Mouse (Mus musculus): ENCODE measurements around the gene Axl. TPM values are rescaled to one million over a fixed set of nuclear protein-coding genes. Genes with fewer than 3 reads are reported as not detected.

The Axl gene
- polyA plus RNA-seq, 1 experiment = 18.8 TPM

- no peak for DNase-seq (ENCODE audit: low read depth)
- TF ChIP-seq CTCF (IDR thresholded peaks at IDR 0.05; ENCODE audit: borderline replicate concordance, extremely low read depth, insufficient read depth, insufficient read length) = no peak
- no peak for TF ChIP-seq POLR2A (IDR thresholded peaks at IDR 0.05; ENCODE audit: borderline replicate concordance, extremely low read depth, insufficient read depth, insufficient read length, poor library complexity, severe bottlenecking)
These were observed 2.1 kb upstream of the Axl start for GRCm38 (mm10) chr7:25790615-25791014.

GRCm38 (mm10) chr7:25789129-25789440, 580 bp upstream of the Axl start:
- DNase-seq (ENCODE audit: low read depth) = no peak
- no peak for TF ChIP-seq POLR2A (IDR thresholded peaks at IDR 0.05; ENCODE audit: borderline replicate concordance, extremely low read depth, insufficient read depth, insufficient read length, poor library complexity, severe bottlenecking)
- TF ChIP-seq CTCF (IDR thresholded peaks at IDR 0.05; ENCODE audit: borderline replicate concordance, extremely low read depth, insufficient read depth, insufficient read length) = no peak

- TF ChIP-seq POLR2A (IDR thresholded peaks at IDR 0.05; ENCODE audit: borderline replicate concordance, extremely low read depth, insufficient read depth, insufficient read length, poor library complexity, severe bottlenecking) (no peak), CTCF (IDR thresholded peaks at IDR 0.05; ENCODE audit: borderline replicate concordance, extremely low read depth, insufficient read depth, insufficient read length) (no peak)
- peak; percentile 54 for DNase-seq (ENCODE audit: low read depth)
These were observed 867 bp downstream of the Axl start for GRCm38 (mm10) chr7:25787456-25788219.

- no peak for DNase-seq (ENCODE audit: low read depth)
- TF ChIP-seq POLR2A (IDR thresholded peaks at IDR 0.05; ENCODE audit: borderline replicate concordance, extremely low read depth, insufficient read depth, insufficient read length, poor library complexity, severe bottlenecking) = no peak
- TF ChIP-seq CTCF (IDR thresholded peaks at IDR 0.05; ENCODE audit: borderline replicate concordance, extremely low read depth, insufficient read depth, insufficient read length) = no peak
These were observed 1.5 kb downstream of the Axl start for GRCm38 (mm10) chr7:25786974-25787373.

- DNase-seq (ENCODE audit: low read depth) = no peak
- TF ChIP-seq CTCF (IDR thresholded peaks at IDR 0.05; ENCODE audit: borderline replicate concordance, extremely low read depth, insufficient read depth, insufficient read length) (no peak), POLR2A (IDR thresholded peaks at IDR 0.05; ENCODE audit: borderline replicate concordance, extremely low read depth, insufficient read depth, insufficient read length, poor library complexity, severe bottlenecking) (no peak)
These were observed 2.8 kb downstream of the Axl start for GRCm38 (mm10) chr7:25785752-25786151.

- TF ChIP-seq CTCF (IDR thresholded peaks at IDR 0.05; ENCODE audit: borderline replicate concordance, extremely low read depth, insufficient read depth, insufficient read length) (no peak), POLR2A (IDR thresholded peaks at IDR 0.05; ENCODE audit: borderline replicate concordance, extremely low read depth, insufficient read depth, insufficient read length, poor library complexity, severe bottlenecking) (no peak)
These were observed 3.7 kb downstream of the Axl start for GRCm38 (mm10) chr7:25784808-25785207.

GRCm38 (mm10) chr7:25783746-25784145, 4.8 kb downstream of the Axl start:
- TF ChIP-seq POLR2A (IDR thresholded peaks at IDR 0.05; ENCODE audit: borderline replicate concordance, extremely low read depth, insufficient read depth, insufficient read length, poor library complexity, severe bottlenecking) = no peak
- no peak for TF ChIP-seq CTCF (IDR thresholded peaks at IDR 0.05; ENCODE audit: borderline replicate concordance, extremely low read depth, insufficient read depth, insufficient read length)

More at GRCm38 (mm10) chr7:25784808-25785207, 3.7 kb downstream of the Axl start:
- DNase-seq (ENCODE audit: low read depth) = no peak

GRCm38 (mm10) chr7:25782744-25783143, 5.8 kb downstream of the Axl start:
- TF ChIP-seq POLR2A (IDR thresholded peaks at IDR 0.05; ENCODE audit: borderline replicate concordance, extremely low read depth, insufficient read depth, insufficient read length, poor library complexity, severe bottlenecking) (no peak), CTCF (IDR thresholded peaks at IDR 0.05; ENCODE audit: borderline replicate concordance, extremely low read depth, insufficient read depth, insufficient read length) (no peak)
- DNase-seq (ENCODE audit: low read depth) = peak; percentile 32

More at GRCm38 (mm10) chr7:25783746-25784145, 4.8 kb downstream of the Axl start:
- no peak for DNase-seq (ENCODE audit: low read depth)

GRCm38 (mm10) chr7:25781937-25782610, 6.4 kb downstream of the Axl start:
- TF ChIP-seq POLR2A (IDR thresholded peaks at IDR 0.05; ENCODE audit: borderline replicate concordance, extremely low read depth, insufficient read depth, insufficient read length, poor library complexity, severe bottlenecking) (no peak), CTCF (IDR thresholded peaks at IDR 0.05; ENCODE audit: borderline replicate concordance, extremely low read depth, insufficient read depth, insufficient read length) (no peak)

GRCm38 (mm10) chr7:25781321-25781936, 7.1 kb downstream of the Axl start:
- TF ChIP-seq POLR2A (IDR thresholded peaks at IDR 0.05; ENCODE audit: borderline replicate concordance, extremely low read depth, insufficient read depth, insufficient read length, poor library complexity, severe bottlenecking) = no peak
- no peak for TF ChIP-seq CTCF (IDR thresholded peaks at IDR 0.05; ENCODE audit: borderline replicate concordance, extremely low read depth, insufficient read depth, insufficient read length)
- peak; percentile 78 for DNase-seq (ENCODE audit: low read depth)

More at GRCm38 (mm10) chr7:25781937-25782610, 6.4 kb downstream of the Axl start:
- DNase-seq (ENCODE audit: low read depth) = peak; percentile 19

- DNase-seq (ENCODE audit: low read depth) = peak; percentile 11
- TF ChIP-seq CTCF (IDR thresholded peaks at IDR 0.05; ENCODE audit: borderline replicate concordance, extremely low read depth, insufficient read depth, insufficient read length) (no peak), POLR2A (IDR thresholded peaks at IDR 0.05; ENCODE audit: borderline replicate concordance, extremely low read depth, insufficient read depth, insufficient read length, poor library complexity, severe bottlenecking) (no peak)
These were observed 7.8 kb downstream of the Axl start for GRCm38 (mm10) chr7:25780753-25781152.
